Mouse (Mus musculus): ENCODE measurements around the gene Nos1ap. TPM values are rescaled to one million over a fixed set of nuclear protein-coding genes. Genes with fewer than 3 reads are reported as not detected.
A peak's percentile ranks its signal among the peaks of the same experiment; 100 is the strongest.

The Nos1ap gene
- polyA plus RNA-seq, 1 experiment from 2014 or later, result 11.1 TPM

DNA sequence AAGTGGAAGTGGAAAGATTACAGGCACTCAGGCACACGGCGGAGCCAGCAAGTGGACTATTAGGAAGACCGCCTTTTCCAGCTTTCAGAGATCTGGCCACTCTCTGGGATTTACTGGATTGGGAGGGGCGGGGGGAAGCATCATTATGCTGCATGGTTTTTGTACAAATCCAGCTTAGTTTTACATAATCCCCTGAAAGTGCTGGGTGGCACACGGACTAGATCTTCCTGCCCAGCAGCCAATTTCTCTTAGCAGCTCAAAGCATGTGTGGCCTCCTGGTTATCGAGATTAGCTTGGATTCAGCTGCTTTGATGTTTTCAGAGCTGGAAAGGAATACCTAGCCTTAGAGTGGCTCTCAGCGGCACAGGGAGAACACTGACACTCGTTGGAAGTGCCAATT lies 246.6 kb downstream of the Nos1ap start:
- Histone ChIP-seq H3K4me2 (replicated peaks) (no peak overlapping the region), H3K9ac (no peak overlapping the region), H3K4me1 (replicated peaks) (no peaks in the 10 kb centered on the region), H3K9me3 (no peaks in the 10 kb centered on the region), H3K27me3 (replicated peaks) (no peaks in the 10 kb centered on the region), H3K36me3 (no peaks in the 10 kb centered on the region), H3K4me3 (replicated peaks) (no peak overlapping the region), H3K27ac (no peak overlapping the region)
- no peak for ATAC-seq
- 83% methylated on average over 8 of the region's 8 CpGs for WGBS

DNA sequence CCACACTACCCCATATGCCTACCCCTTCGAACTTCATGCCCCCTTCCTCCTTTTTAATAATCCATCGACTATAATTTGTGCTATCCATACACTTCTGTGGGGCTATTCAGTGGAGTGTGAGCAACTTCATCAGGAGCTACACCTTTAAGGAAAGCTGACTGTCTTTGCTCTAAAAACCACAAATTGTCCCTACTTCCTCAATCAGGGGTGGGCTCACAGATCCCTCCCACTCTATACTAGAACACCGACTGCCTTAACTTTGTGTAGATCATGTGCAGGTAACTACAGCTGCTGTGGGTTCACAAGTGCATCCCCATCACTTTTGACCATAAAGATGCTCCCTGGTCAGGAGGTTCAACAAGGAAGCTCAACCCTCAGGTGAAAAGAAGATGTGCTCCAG lies 249.7 kb downstream of the Nos1ap start:
- Histone ChIP-seq H3K4me3 (replicated peaks) (no peak overlapping the region), H3K4me1 (replicated peaks) (no peaks in the 10 kb centered on the region), H3K9ac (no peak overlapping the region), H3K4me2 (replicated peaks) (no peak overlapping the region), H3K9me3 (no peaks in the 10 kb centered on the region), H3K36me3 (no peaks in the 10 kb centered on the region), H3K27ac (no peak overlapping the region), H3K27me3 (replicated peaks) (no peaks in the 10 kb centered on the region)
- ATAC-seq, result no peak
- WGBS, result 92% methylated on average over 3 of the region's 3 CpGs

- ATAC-seq, result no peak
- H3K9me3 ChIP-seq, result no peaks in the 10 kb centered on the region
- no peaks in the 10 kb centered on the region for H3K27me3 ChIP-seq (replicated peaks)
- no peaks in the 10 kb centered on the region for H3K36me3 ChIP-seq
- no peak overlapping the region for H3K4me2 ChIP-seq (replicated peaks)
- no peak overlapping the region for H3K27ac ChIP-seq
- H3K4me1 ChIP-seq (replicated peaks), result no peaks in the 10 kb centered on the region
- 92% methylated on average over 4 of the region's 4 CpGs for WGBS
- no peak overlapping the region for H3K4me3 ChIP-seq (replicated peaks)
- no peak overlapping the region for H3K9ac ChIP-seq
Observed at GRCm38 (mm10) chr1:170332775-170333174, 256.9 kb downstream of the Nos1ap start.

DNA sequence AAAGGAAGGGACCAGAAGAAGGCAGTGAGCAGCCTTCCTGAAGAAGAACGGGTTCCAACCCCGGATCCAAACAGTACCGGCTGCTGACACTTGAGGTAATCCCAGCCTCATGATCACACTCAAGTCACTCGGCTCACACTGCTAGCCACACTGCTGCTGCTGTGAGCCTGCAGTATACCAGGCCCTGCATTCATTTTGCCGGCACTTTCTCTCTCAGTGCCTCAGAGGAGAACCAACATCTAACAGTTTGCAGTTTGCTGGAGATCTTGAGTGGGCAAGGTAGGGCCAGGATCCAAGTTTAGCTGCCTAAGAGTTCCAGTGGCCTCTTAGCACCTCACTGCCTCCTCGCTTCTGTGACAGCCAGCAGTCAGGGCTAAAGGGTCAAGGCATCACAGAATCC lies 257.7 kb downstream of the Nos1ap start:
- no peak for ATAC-seq
- Histone ChIP-seq H3K4me3 (replicated peaks) (no peak overlapping the region), H3K27me3 (replicated peaks) (no peaks in the 10 kb centered on the region), H3K9ac (no peak overlapping the region), H3K9me3 (no peaks in the 10 kb centered on the region), H3K27ac (no peak overlapping the region), H3K4me2 (replicated peaks) (no peak overlapping the region), H3K36me3 (no peaks in the 10 kb centered on the region), H3K4me1 (replicated peaks) (no peaks in the 10 kb centered on the region)
- 54% methylated on average over 6 of the region's 6 CpGs for WGBS

GRCm38 (mm10) chr1:170325277-170325676 lies 264.4 kb downstream of the Nos1ap start:
- H3K4me2 ChIP-seq (replicated peaks), result no peak overlapping the region
- no peaks in the 10 kb centered on the region for H3K9me3 ChIP-seq
- H3K4me3 ChIP-seq (replicated peaks), result no peak overlapping the region
- H3K27ac ChIP-seq, result no peak overlapping the region
- no peak overlapping the region for H3K9ac ChIP-seq
- H3K4me1 ChIP-seq (replicated peaks), result no peaks in the 10 kb centered on the region
- ATAC-seq, result no peak
- WGBS, result 89% methylated on average over 4 of the region's 4 CpGs
- no peaks in the 10 kb centered on the region for H3K36me3 ChIP-seq
- no peaks in the 10 kb centered on the region for H3K27me3 ChIP-seq (replicated peaks)

DNA sequence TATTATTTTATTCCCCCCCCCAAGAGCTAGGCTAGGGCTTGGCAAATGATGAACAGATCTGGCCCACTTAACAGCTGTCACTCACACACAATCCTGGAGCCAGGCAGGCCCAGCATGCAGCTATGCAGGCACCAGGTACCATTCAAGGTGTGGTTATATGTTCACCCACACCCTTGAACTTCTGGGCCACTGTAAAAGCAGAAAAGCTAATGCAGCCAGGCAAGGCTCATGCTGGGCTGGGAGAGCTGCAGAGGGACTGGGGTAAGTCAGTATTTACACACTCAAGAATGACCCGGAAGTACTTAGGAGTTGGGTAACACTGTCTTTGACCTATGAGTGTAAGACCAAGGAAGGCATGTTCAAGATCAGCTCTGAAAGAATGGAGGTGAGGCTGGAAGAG lies 265.3 kb downstream of the Nos1ap start:
- 92% methylated on average over 1 of the region's 1 CpGs for WGBS
- no peaks in the 10 kb centered on the region for H3K4me1 ChIP-seq (replicated peaks)
- no peak overlapping the region for H3K9ac ChIP-seq
- no peak overlapping the region for H3K27ac ChIP-seq
- H3K27me3 ChIP-seq (replicated peaks), result no peaks in the 10 kb centered on the region
- peak; percentile 51 for ATAC-seq
- no peaks in the 10 kb centered on the region for H3K36me3 ChIP-seq
- H3K9me3 ChIP-seq, result no peaks in the 10 kb centered on the region
- H3K4me3 ChIP-seq (replicated peaks), result no peak overlapping the region
- H3K4me2 ChIP-seq (replicated peaks), result no peak overlapping the region

GRCm38 (mm10) chr1:170323001-170323400 lies 266.7 kb downstream of the Nos1ap start:
- Histone ChIP-seq H3K27me3 (replicated peaks) (no peaks in the 10 kb centered on the region), H3K27ac (no peak overlapping the region), H3K36me3 (no peaks in the 10 kb centered on the region), H3K4me1 (replicated peaks) (no peaks in the 10 kb centered on the region), H3K9ac (no peak overlapping the region), H3K4me3 (replicated peaks) (no peak overlapping the region), H3K9me3 (no peaks in the 10 kb centered on the region), H3K4me2 (replicated peaks) (no peak overlapping the region)
- no peak for ATAC-seq
- 88% methylated on average over 10 of the region's 10 CpGs for WGBS

DNA sequence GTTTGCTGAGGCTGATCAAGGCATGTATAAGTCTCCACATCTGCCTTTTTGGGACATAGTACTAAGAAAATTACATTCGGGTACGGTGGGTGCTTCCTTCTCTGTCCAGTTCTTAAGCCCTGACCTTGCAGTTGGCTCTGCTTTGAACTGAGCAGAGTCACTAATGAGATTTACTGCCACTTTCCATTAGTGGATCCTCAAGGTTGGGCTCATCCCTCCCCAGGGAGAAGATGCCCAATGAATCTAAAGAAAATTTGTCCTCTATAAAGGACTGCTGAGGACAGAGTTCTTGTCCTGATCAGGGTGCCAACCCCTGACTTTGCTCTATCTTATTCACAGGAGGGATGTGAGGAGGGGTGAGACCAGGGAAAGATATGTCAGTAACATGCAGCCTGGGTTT lies 267.6 kb downstream of the Nos1ap start:
- Histone ChIP-seq H3K4me1 (replicated peaks) (no peaks in the 10 kb centered on the region), H3K4me2 (replicated peaks) (no peak overlapping the region), H3K27me3 (replicated peaks) (no peaks in the 10 kb centered on the region), H3K4me3 (replicated peaks) (no peak overlapping the region), H3K27ac (no peak overlapping the region), H3K9me3 (no peaks in the 10 kb centered on the region), H3K9ac (no peak overlapping the region), H3K36me3 (no peaks in the 10 kb centered on the region)
- WGBS, result 90% methylated on average over 2 of the region's 2 CpGs
- ATAC-seq, result no peak

GRCm38 (mm10) chr1:170311431-170311830 lies 278.2 kb downstream of the Nos1ap start:
- H3K4me1 ChIP-seq (replicated peaks), result no peaks in the 10 kb centered on the region
- H3K9ac ChIP-seq, result no peak overlapping the region
- no peak overlapping the region for H3K4me3 ChIP-seq (replicated peaks)
- no peak for ATAC-seq
- no peak overlapping the region for H3K4me2 ChIP-seq (replicated peaks)
- WGBS, result 77% methylated on average over 6 of the region's 6 CpGs
- no peaks in the 10 kb centered on the region for H3K36me3 ChIP-seq
- H3K27me3 ChIP-seq (replicated peaks), result no peaks in the 10 kb centered on the region
- H3K27ac ChIP-seq, result no peak overlapping the region
- no peaks in the 10 kb centered on the region for H3K9me3 ChIP-seq

DNA sequence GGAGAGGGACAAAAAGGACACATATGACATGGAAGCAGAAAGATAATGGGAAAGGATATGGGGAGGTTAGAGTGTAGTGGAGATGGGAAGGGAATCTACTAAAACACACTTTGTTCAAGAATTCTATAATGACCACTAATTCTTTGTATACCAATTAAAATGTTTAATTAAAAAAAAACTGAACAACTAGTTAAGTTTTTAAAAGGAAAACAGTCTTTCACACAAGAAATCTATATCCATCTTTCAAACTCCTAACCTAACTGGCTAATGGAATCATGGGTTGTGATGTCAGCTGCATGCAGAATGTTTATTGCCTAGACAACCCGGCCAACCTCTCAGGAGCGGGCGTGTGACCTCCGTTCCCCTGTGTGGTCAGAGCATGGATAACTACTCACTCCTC lies 281.2 kb downstream of the Nos1ap start, which contains the start of gene Spata46:
Gene Spata46, plus strand, starts transcription at position 301 of the 400 bp plus-strand sequence.
- no peaks in the 10 kb centered on the region for H3K36me3 ChIP-seq
- 81% methylated on average over 4 of the region's 4 CpGs for WGBS
- H3K4me3 ChIP-seq (replicated peaks), result no peak within 1 kb of the TSS
- no peaks in the 10 kb centered on the region for H3K4me1 ChIP-seq (replicated peaks)
- no peak within 1 kb of the TSS for H3K4me2 ChIP-seq (replicated peaks)
- H3K9ac ChIP-seq, result no peak within 1 kb of the TSS
- no peaks in the 10 kb centered on the region for H3K9me3 ChIP-seq
- H3K27ac ChIP-seq, result no peak within 1 kb of the TSS
- H3K27me3 ChIP-seq (replicated peaks), result no peaks in the 10 kb centered on the region
- ATAC-seq, result no peak

- H3K27me3 ChIP-seq (replicated peaks), result no peaks in the 10 kb centered on the region
- ATAC-seq, result no peak
Observed at GRCm38 (mm10) chr1:170306232-170306631, 283.4 kb downstream of the Nos1ap start, which contains the start of gene Gm7694. TSS of gene Gm7694 (minus strand) at chr1:170306332.

GRCm38 (mm10) chr1:170305002-170305401 lies 284.7 kb downstream of the Nos1ap start:
- Histone ChIP-seq H3K9ac (no peak overlapping the region), H3K4me2 (replicated peaks) (no peak overlapping the region), H3K9me3 (no peaks in the 10 kb centered on the region), H3K4me1 (replicated peaks) (no peaks in the 10 kb centered on the region), H3K27me3 (replicated peaks) (no peaks in the 10 kb centered on the region), H3K4me3 (replicated peaks) (no peak overlapping the region), H3K36me3 (no peaks in the 10 kb centered on the region), H3K27ac (no peak overlapping the region)
- no peak for ATAC-seq
- 89% methylated on average over 10 of the region's 10 CpGs for WGBS

More at GRCm38 (mm10) chr1:170306232-170306631, 283.4 kb downstream of the Nos1ap start, which contains the start of gene Gm7694:
- Histone ChIP-seq H3K4me3 (replicated peaks) (no peak within 1 kb of the TSS), H3K36me3 (no peaks in the 10 kb centered on the region), H3K4me2 (replicated peaks) (no peak within 1 kb of the TSS), H3K27ac (no peak within 1 kb of the TSS), H3K9ac (no peak within 1 kb of the TSS), H3K9me3 (no peaks in the 10 kb centered on the region), H3K4me1 (replicated peaks) (no peaks in the 10 kb centered on the region)
- WGBS, result 91% methylated on average over 4 of the region's 4 CpGs

DNA sequence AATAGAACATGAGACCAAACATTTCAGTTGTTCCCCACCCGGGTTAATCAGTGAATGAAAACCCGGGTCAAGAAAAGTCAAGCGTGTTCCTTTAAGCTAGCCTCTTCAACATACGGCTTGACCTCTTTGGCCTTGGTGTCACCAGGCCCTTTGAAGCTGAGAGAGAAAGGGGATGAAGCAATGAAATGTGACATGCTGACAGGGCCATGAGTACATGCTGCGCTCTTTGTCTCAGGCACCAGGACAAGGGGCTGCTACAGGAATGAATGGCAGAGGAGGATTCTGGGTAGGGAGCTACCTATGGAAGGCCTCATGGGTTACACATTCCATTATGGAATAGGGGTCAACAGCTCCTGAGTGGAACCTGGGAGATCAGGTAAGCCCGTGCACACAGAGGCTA lies 286.6 kb downstream of the Nos1ap start:
- H3K4me3 ChIP-seq (replicated peaks), result no peak overlapping the region
- H3K9ac ChIP-seq, result no peak overlapping the region
- 89% methylated on average over 6 of the region's 6 CpGs for WGBS
- H3K36me3 ChIP-seq, result no peaks in the 10 kb centered on the region
- no peaks in the 10 kb centered on the region for H3K27me3 ChIP-seq (replicated peaks)
- no peak overlapping the region for H3K27ac ChIP-seq
- H3K9me3 ChIP-seq, result no peaks in the 10 kb centered on the region
- H3K4me1 ChIP-seq (replicated peaks), result no peaks in the 10 kb centered on the region
- no peak for ATAC-seq
- no peak overlapping the region for H3K4me2 ChIP-seq (replicated peaks)
